Mouse (Mus musculus): Measurements from ENCODE around the gene Hipk1. TPM values are rescaled to one million over a fixed set of nuclear protein-coding genes. Genes with fewer than 3 reads are reported as not detected.

Gene Hipk1
- polyA plus RNA-seq, 1 experiment from 2014 or later, result 16.8 TPM

GRCm38 (mm10) chr3:103729850-103730249 lies 61.5 kb downstream of the Hipk1 start:
- no peak overlapping the region for H3K9ac ChIP-seq
- no peaks in the 10 kb centered on the region for H3K27me3 ChIP-seq (ENCODE audit: insufficient read depth, low read length)
- DNase-seq (no peak), ATAC-seq (ENCODE audit: insufficient read depth) (no peak)
- peaks cover 13% of the 10 kb centered on the region; the same call in 1 of the 2 replicates for H3K4me1 ChIP-seq (ENCODE audit: insufficient read depth)
- 77% methylated on average over 9 of the region's 9 CpGs for WGBS
- H3K36me3 ChIP-seq (ENCODE audit: insufficient read depth), result 0 out of 2 replicates have a peak, but pooled peaks cover 5% of the 10 kb centered on the region
- H3K4me3 ChIP-seq (ENCODE audit: low read depth, low read length), result no peak overlapping the region
- no peak overlapping the region for H3K27ac ChIP-seq (ENCODE audit: low read depth)
- H3K4me2 ChIP-seq, result no peak overlapping the region
- no peak for TF ChIP-seq CTCF (IDR thresholded peaks at IDR 0.05; ENCODE audit: low read depth)
- H3K9me3 ChIP-seq (ENCODE audit: low read depth, low read length), result no peaks in the 10 kb centered on the region

GRCm38 (mm10) chr3:103727813-103728326 lies 63.5 kb downstream of the Hipk1 start:
- 12% methylated on average over 2 of the region's 2 CpGs for WGBS
- no peak for DNase-seq
- H3K9me3 ChIP-seq (ENCODE audit: low read depth, low read length), result no peaks in the 10 kb centered on the region
- no peak overlapping the region for H3K4me3 ChIP-seq (ENCODE audit: low read depth, low read length)
- H3K27me3 ChIP-seq (ENCODE audit: insufficient read depth, low read length), result no peaks in the 10 kb centered on the region
- ATAC-seq (ENCODE audit: insufficient read depth), result no peak
- H3K4me1 ChIP-seq (ENCODE audit: insufficient read depth), result no peaks in the 10 kb centered on the region
- H3K27ac ChIP-seq (ENCODE audit: low read depth), result no peak overlapping the region
- no peak overlapping the region for H3K4me2 ChIP-seq
- H3K36me3 ChIP-seq (ENCODE audit: insufficient read depth), result 0 out of 2 replicates have a peak, but pooled peaks cover 5% of the 10 kb centered on the region
- H3K9ac ChIP-seq, result no peak overlapping the region
- no peak for TF ChIP-seq CTCF (IDR thresholded peaks at IDR 0.05; ENCODE audit: low read depth)

- Histone ChIP-seq H3K27me3 (ENCODE audit: insufficient read depth, low read length) (no peaks in the 10 kb centered on the region), H3K36me3 (ENCODE audit: insufficient read depth) (no peaks in the 10 kb centered on the region), H3K9me3 (ENCODE audit: low read depth, low read length) (no peaks in the 10 kb centered on the region), H3K9ac (no peak overlapping the region), H3K4me1 (ENCODE audit: insufficient read depth) (no peaks in the 10 kb centered on the region), H3K4me2 (no peak overlapping the region), H3K4me3 (ENCODE audit: low read depth, low read length) (no peak overlapping the region), H3K27ac (ENCODE audit: low read depth) (no peak overlapping the region)
- ATAC-seq (ENCODE audit: insufficient read depth), result no peak
- no peak for TF ChIP-seq CTCF (IDR thresholded peaks at IDR 0.05; ENCODE audit: low read depth)
- DNase-seq, result no peak
- 45% methylated on average over 3 of the region's 3 CpGs for WGBS
These were observed 64.7 kb downstream of the Hipk1 start for GRCm38 (mm10) chr3:103726642-103727041.

GRCm38 (mm10) chr3:103724137-103724536 lies 67.2 kb downstream of the Hipk1 start:
- H3K9me3 ChIP-seq (ENCODE audit: low read depth, low read length), result no peaks in the 10 kb centered on the region
- 28% methylated on average over 3 of the region's 3 CpGs for WGBS
- H3K4me3 ChIP-seq (ENCODE audit: low read depth, low read length), result no peak overlapping the region
- no peaks in the 10 kb centered on the region for H3K4me1 ChIP-seq (ENCODE audit: insufficient read depth)
- H3K9ac ChIP-seq, result no peak overlapping the region
- ATAC-seq (ENCODE audit: insufficient read depth), result no peak
- H3K27ac ChIP-seq (ENCODE audit: low read depth), result no peak overlapping the region
- no peak overlapping the region for H3K4me2 ChIP-seq
- no peak for TF ChIP-seq CTCF (IDR thresholded peaks at IDR 0.05; ENCODE audit: low read depth)
- H3K27me3 ChIP-seq (ENCODE audit: insufficient read depth, low read length), result no peaks in the 10 kb centered on the region
- no peaks in the 10 kb centered on the region for H3K36me3 ChIP-seq (ENCODE audit: insufficient read depth)
- DNase-seq, result peak; percentile 32

- Histone ChIP-seq H3K4me1 (ENCODE audit: insufficient read depth) (peaks cover 12% of the 10 kb centered on the region; the same call in 1 of the 2 replicates), H3K4me2 (no peak overlapping the region), H3K9me3 (ENCODE audit: low read depth, low read length) (no peaks in the 10 kb centered on the region), H3K36me3 (ENCODE audit: insufficient read depth) (no peaks in the 10 kb centered on the region), H3K4me3 (ENCODE audit: low read depth, low read length) (no peak overlapping the region), H3K27ac (ENCODE audit: low read depth) (no peak overlapping the region), H3K27me3 (ENCODE audit: insufficient read depth, low read length) (no peaks in the 10 kb centered on the region), H3K9ac (no peak overlapping the region)
- TF ChIP-seq CTCF (IDR thresholded peaks at IDR 0.05; ENCODE audit: low read depth), result no peak
- ATAC-seq (ENCODE audit: insufficient read depth) (no peak), DNase-seq (no peak)
- 73% methylated on average over 4 of the region's 4 CpGs for WGBS
These were observed 72.6 kb downstream of the Hipk1 start for GRCm38 (mm10) chr3:103718728-103719127.

GRCm38 (mm10) chr3:103716774-103717760 lies 74.3 kb downstream of the Hipk1 start:
- Histone ChIP-seq H3K9me3 (ENCODE audit: low read depth, low read length) (no peaks in the 10 kb centered on the region), H3K27ac (ENCODE audit: low read depth) (peak overlapping the region; percentile 81), H3K9ac (no peak overlapping the region), H3K36me3 (ENCODE audit: insufficient read depth) (no peaks in the 10 kb centered on the region), H3K4me2 (no peak overlapping the region), H3K27me3 (ENCODE audit: insufficient read depth, low read length) (no peaks in the 10 kb centered on the region), H3K4me1 (ENCODE audit: insufficient read depth) (peaks cover 12% of the 10 kb centered on the region; the same call in 1 of the 2 replicates), H3K4me3 (ENCODE audit: low read depth, low read length) (no peak overlapping the region)
- peak; percentile 63 for ATAC-seq (ENCODE audit: insufficient read depth)
- 39% methylated on average over 15 of the region's 15 CpGs for WGBS
- no peak for TF ChIP-seq CTCF (IDR thresholded peaks at IDR 0.05; ENCODE audit: low read depth)
- DNase-seq, result peak; percentile 51
